Mouse (Mus musculus) c-Kit-positive CD71-positive TER-119-negative erythroid progenitor cells, embryonic 14.5 days (primary cell): ENCODE results near the gene Hepacam2.
"Not testable (repeated sequence)": the region's sequence is repeated elsewhere in the genome, so short reads cannot be mapped to it uniquely, and the experiment has no call there.

Experiments
- DNase-seq: peaks from one replicate; pipeline ENCODE4 v3.0.0-alpha.2; 2013; ENCODE audit warnings: low read depth

The Hepacam2 gene

GRCm38 (mm10) chr6:3463594-3463993 lies 34.5 kb downstream of the Hepacam2 start:
- no peak for DNase-seq

GRCm38 (mm10) chr6:3463026-3463425 lies 35.1 kb downstream of the Hepacam2 start:
- no peak for DNase-seq

- DNase-seq, result no peak
These were observed 42.1 kb downstream of the Hepacam2 start for GRCm38 (mm10) chr6:3455944-3456536.

GRCm38 (mm10) chr6:3454421-3454820 lies 43.7 kb downstream of the Hepacam2 start:
- no peak for DNase-seq

- peak; percentile 53 for DNase-seq
These were observed 50.7 kb downstream of the Hepacam2 start for GRCm38 (mm10) chr6:3447404-3447803.

GRCm38 (mm10) chr6:3443905-3444304 lies 54.2 kb downstream of the Hepacam2 start:
- no peak for DNase-seq

GRCm38 (mm10) chr6:3436087-3436486 lies 62.0 kb downstream of the Hepacam2 start:
- no peak for DNase-seq

GRCm38 (mm10) chr6:3430976-3431375 lies 67.1 kb downstream of the Hepacam2 start:
- not testable (repeated sequence) for DNase-seq

GRCm38 (mm10) chr6:3427047-3427446 lies 71.1 kb downstream of the Hepacam2 start:
- DNase-seq, result no peak

- DNase-seq, result not testable (repeated sequence)
These were observed 72.8 kb downstream of the Hepacam2 start for GRCm38 (mm10) chr6:3425333-3425732.

- not testable (repeated sequence) for DNase-seq
These were observed 73.4 kb downstream of the Hepacam2 start for GRCm38 (mm10) chr6:3424613-3425277.
